Mouse (Mus musculus): Measurements from ENCODE around the gene Far1.

- no peak for TF ChIP-seq POLR2A (IDR thresholded peaks at IDR 0.05; ENCODE audit: insufficient read length, low read depth)
- TF ChIP-seq MAX (IDR thresholded peaks at IDR 0.05; ENCODE audit: low read depth) = no peak
- no peak for TF ChIP-seq TCF12 (IDR thresholded peaks at IDR 0.05; ENCODE audit: insufficient read depth, poor library complexity, severe bottlenecking)
- TF ChIP-seq MYOD1 (IDR thresholded peaks at IDR 0.05; ENCODE audit: control insufficient read depth in 1 of 3, insufficient read length in 2 of 3, low read depth in 2 of 3) = no peak
- no peak for TF ChIP-seq SRF (IDR thresholded peaks at IDR 0.05; ENCODE audit: control insufficient read depth, insufficient read length, low read depth)
- TF ChIP-seq REST (IDR thresholded peaks at IDR 0.05; ENCODE audit: insufficient read depth, insufficient read length) = no peak
Measured at GRCm38 (mm10) chr7:113612628-113613027, 99.0 kb downstream of the Far1 start.
